Mouse (Mus musculus) stomach, embryonic 14.5 days (tissue): Measurements from ENCODE around the gene Kbtbd12. TPM values are rescaled to one million over a fixed set of nuclear protein-coding genes. Genes with fewer than 3 reads are reported as not detected.

ENCODE experiments used
- ATAC-seq: fragments of 200-750 bp; cut with Nextera tagmentation; 2 replicates; pipeline ENCODE4 v1.8.0; 2017; ENCODE audit warnings: low read depth, moderate TSS enrichment; ENCODE audit not compliant: insufficient number of reproducible peaks, insufficient read depth, low FRiP score
- H3K27ac ChIP-seq: fragments of 300-500 bp; sonication (generic); 2 replicates; pipeline ENCODE4 v1.5.1; 2014; ENCODE audit warnings: mild to moderate bottlenecking, low read length, moderate library complexity, mixed read lengths
- H3K27me3 ChIP-seq: fragments of 300-500 bp; sonication (generic); 2 replicates; pipeline ENCODE4 v1.6.1; 2014; ENCODE audit warnings: low read length, control low read depth, mixed read lengths; ENCODE audit not compliant: control insufficient read depth, insufficient read depth
- H3K36me3 ChIP-seq: fragments of 300-500 bp; sonication (generic); 2 replicates; pipeline ENCODE4 v1.6.1; 2014; ENCODE audit warnings: mild to moderate bottlenecking, control low read depth, low read length, moderate library complexity, mixed read lengths; ENCODE audit not compliant: control insufficient read depth, insufficient read depth
- H3K4me1 ChIP-seq: fragments of 300-500 bp; sonication (generic); 2 replicates; pipeline ENCODE4 v1.6.1; 2014; ENCODE audit warnings: low read length, control low read depth, mixed read lengths; ENCODE audit not compliant: control insufficient read depth, insufficient read depth
- H3K4me2 ChIP-seq: fragments of 300-500 bp; sonication (generic); replicated peaks from 2 replicates; pipeline ENCODE4 v1.6.1; 2014; ENCODE audit warnings: low read depth, low read length, control low read depth
- H3K4me3 ChIP-seq: fragments of 300-500 bp; sonication (generic); 2 replicates; pipeline ENCODE4 v1.5.1; 2014; ENCODE audit warnings: low read depth, low read length, control low read depth
- H3K9ac ChIP-seq: fragments of 300-500 bp; sonication (generic); replicated peaks from 2 replicates; pipeline ENCODE4 v1.6.1; 2014; ENCODE audit warnings: low read depth, mild to moderate bottlenecking, control low read depth, low read length, moderate library complexity, mixed read lengths
- H3K9me3 ChIP-seq: fragments of 300-500 bp; sonication (generic); 2 replicates; pipeline ENCODE4 v1.6.1; 2016; ENCODE audit warnings: low read depth, low read length, control low read depth; ENCODE audit not compliant: control insufficient read depth
- WGBS: fragments of 180-500 bp; shearing (Covaris S2); extraction: QIAGEN DNeasy Blood & Tissue Kit; methylation state at CpG from one replicate; pipeline ENCODE4 v1.1.7; 2014; 5-methylcytosine and 5-hydroxymethylcytosine counted together
- polyA plus RNA-seq: library from polyadenylated mRNA; unstranded; fragments of >200 nt; fragmentation: Nextera tagmentation; extraction: Ambion mirVana; gene quantifications from 2 replicates; pipeline ENCODE4 v1.2.1, GENCODE M21; 2014

Gene Kbtbd12
- polyA plus RNA-seq, 1 experiment from 2014 or later, result not detected

DNA sequence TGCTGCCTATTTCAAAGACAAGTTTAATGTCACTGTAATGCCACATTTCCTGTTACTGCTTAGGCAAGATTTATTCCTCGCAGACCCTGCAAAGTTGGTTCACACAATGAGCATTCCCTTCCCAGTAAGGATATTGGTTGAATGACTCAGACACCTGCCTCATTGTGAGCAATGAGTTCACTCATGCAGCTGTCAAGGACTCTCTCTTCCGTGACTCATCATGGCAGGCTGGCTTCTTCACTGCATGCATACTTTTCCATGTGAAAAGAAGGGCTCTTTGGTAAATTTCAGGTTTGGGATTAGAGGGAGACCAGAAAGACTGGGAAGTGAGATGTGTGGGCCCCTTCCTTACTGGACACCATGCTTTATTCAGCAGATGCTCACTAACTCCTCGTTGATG is 50.7 kb downstream of the Kbtbd12 start:
- Histone ChIP-seq H3K27ac (no peak overlapping the region), H3K9ac (no peak overlapping the region), H3K9me3 (no peaks in the 10 kb centered on the region), H3K36me3 (no peaks in the 10 kb centered on the region), H3K27me3 (no peaks in the 10 kb centered on the region), H3K4me3 (no peak overlapping the region), H3K4me1 (0 out of 2 replicates have a peak, but pooled peaks cover 7% of the 10 kb centered on the region), H3K4me2 (no peak overlapping the region)
- WGBS, result 79% methylated on average over 3 of the region's 3 CpGs
- no peak for ATAC-seq

DNA sequence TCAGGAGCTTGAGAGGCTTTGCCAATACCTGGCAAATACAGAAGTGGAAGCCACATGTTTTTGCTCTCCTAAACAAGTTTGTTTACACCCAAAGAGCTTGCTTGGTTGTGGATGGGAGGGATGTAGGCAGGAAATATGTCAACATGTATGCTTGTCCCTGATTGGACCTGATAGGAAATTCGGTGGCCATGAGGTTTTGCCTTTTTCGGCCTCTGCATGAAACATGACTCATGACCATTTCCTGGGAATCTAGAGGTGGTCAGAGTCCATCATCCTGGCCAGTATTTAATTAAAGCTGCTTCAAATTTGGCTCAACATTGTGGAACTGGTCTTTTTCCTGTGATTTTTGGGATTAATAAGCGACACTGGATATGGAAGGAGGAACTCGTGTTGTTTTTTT is 53.8 kb downstream of the Kbtbd12 start:
- no peaks in the 10 kb centered on the region for H3K9me3 ChIP-seq
- no peak for ATAC-seq
- H3K4me1 ChIP-seq, result no peaks in the 10 kb centered on the region
- H3K36me3 ChIP-seq, result no peaks in the 10 kb centered on the region
- H3K27ac ChIP-seq, result no peak overlapping the region
- 83% methylated on average over 4 of the region's 4 CpGs for WGBS
- no peaks in the 10 kb centered on the region for H3K27me3 ChIP-seq
- no peak overlapping the region for H3K4me3 ChIP-seq
- no peak overlapping the region for H3K9ac ChIP-seq
- H3K4me2 ChIP-seq, result no peak overlapping the region

DNA sequence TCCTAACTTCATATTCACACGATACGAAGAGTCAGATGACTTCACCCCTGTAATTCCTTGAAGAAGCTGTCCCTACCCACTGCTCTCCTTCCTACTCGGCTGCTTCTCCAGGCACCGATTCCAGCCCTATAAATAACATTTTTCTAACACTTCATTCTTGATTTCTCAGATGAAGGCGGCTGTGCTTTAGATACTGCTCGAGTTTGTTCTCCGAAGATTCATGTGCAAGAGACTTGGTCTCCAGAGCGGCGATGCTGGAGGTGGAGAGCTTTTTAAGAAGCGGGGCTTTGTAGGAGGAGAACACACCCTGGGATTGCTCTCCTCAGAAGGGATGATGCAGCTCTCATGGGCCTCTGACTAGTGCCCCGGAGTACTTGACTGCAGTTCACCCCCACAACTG is 61.3 kb downstream of the Kbtbd12 start:
- Histone ChIP-seq H3K27ac (no peak overlapping the region), H3K9ac (no peak overlapping the region), H3K36me3 (no peaks in the 10 kb centered on the region), H3K4me3 (no peak overlapping the region), H3K4me2 (no peak overlapping the region), H3K9me3 (no peaks in the 10 kb centered on the region), H3K4me1 (no peaks in the 10 kb centered on the region), H3K27me3 (no peaks in the 10 kb centered on the region)
- no peak for ATAC-seq
- 86% methylated on average over 11 of the region's 11 CpGs for WGBS

DNA sequence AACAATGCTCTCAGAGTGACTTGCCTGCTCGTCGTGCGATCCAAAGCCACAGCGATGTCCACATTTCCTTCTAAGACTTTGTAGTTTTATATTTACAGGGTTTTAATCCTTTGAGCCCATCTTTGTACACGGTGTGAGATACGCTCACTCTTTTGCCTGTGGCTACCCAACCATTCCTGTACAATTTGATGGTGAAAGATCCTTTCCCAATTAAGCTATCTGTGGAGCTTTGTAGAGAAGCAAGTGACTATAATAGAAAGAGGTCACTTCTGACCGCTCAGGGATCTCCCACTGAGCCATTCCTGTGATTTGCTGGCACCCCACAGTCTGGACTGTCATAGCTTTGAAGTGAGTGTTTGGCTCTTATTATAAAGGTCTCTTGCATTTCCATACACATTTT is 71.1 kb downstream of the Kbtbd12 start:
- H3K27ac ChIP-seq, result no peak overlapping the region
- H3K4me2 ChIP-seq, result no peak overlapping the region
- no peaks in the 10 kb centered on the region for H3K4me1 ChIP-seq
- no peaks in the 10 kb centered on the region for H3K27me3 ChIP-seq
- no peaks in the 10 kb centered on the region for H3K36me3 ChIP-seq
- H3K9ac ChIP-seq, result no peak overlapping the region
- 27% methylated on average over 7 of the region's 7 CpGs for WGBS
- no peak for ATAC-seq
- no peak overlapping the region for H3K4me3 ChIP-seq
- H3K9me3 ChIP-seq, result no peaks in the 10 kb centered on the region

DNA sequence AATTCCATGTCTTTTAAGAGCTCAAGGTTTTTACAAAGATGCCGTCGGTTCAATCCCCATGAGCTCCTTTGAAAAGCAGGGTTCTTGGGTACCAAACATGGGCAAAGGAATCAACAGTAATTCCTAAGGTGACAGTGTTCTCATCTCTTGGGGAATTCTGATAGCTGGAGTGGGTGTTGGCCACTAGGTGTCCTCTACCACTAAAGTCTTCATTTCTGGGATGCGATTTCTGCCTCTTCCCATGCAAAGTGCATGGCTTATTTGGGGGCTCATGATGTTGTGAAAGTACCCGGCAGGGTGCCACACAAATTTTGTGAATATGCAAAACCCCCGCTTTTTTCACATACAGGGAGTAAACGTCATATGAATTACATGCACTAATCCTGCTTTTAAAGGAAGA is 72.7 kb downstream of the Kbtbd12 start:
- Histone ChIP-seq H3K36me3 (no peaks in the 10 kb centered on the region), H3K4me1 (no peaks in the 10 kb centered on the region), H3K27ac (no peak overlapping the region), H3K4me3 (no peak overlapping the region), H3K27me3 (no peaks in the 10 kb centered on the region), H3K4me2 (no peak overlapping the region), H3K9ac (no peak overlapping the region), H3K9me3 (no peaks in the 10 kb centered on the region)
- 28% methylated on average over 6 of the region's 6 CpGs for WGBS
- ATAC-seq, result no peak

DNA sequence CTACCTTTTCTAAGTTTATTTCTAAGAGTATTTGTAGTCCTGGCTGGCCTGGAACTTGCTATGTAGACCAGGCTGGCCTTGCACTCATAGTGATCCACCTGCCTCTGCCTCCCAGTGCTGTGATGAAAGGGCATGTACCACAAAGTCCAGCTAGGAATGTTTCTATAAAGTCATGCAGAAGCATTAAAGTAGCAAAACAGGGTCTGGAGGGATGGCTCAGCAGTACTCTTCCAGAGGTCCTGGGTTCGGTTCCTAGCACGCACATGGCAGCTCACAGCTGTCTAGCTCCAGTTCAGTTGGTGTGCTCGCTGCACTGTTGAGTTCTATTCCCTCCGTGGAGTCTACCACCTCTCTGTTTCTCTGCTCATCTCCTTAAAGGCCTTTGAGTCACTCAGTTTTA is 77.6 kb downstream of the Kbtbd12 start:
- Histone ChIP-seq H3K4me3 (no peak overlapping the region), H3K9me3 (no peaks in the 10 kb centered on the region), H3K9ac (no peak overlapping the region), H3K4me1 (no peaks in the 10 kb centered on the region), H3K4me2 (no peak overlapping the region), H3K36me3 (no peaks in the 10 kb centered on the region), H3K27ac (no peak overlapping the region), H3K27me3 (no peaks in the 10 kb centered on the region)
- 86% methylated on average over 4 of the region's 4 CpGs for WGBS
- no peak for ATAC-seq

DNA sequence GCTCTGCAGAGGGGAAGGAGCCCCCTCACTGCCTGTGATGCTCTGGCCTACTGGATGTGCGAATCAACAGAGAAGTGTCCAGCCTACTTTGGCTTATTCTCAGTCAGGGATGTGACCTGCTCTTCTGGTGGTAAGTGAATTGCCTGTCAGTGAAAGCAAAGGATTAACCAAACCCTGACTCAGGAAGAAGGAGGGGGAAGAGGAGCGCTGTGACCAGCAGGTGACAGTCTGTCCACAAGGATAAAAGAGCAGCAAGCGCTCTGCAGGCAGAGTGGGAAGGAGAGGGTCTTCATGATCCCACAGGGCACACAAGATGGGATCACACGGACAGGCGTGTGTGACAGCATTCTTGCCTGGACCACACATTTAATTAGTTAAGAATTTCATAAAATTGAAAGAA is 78.1 kb downstream of the Kbtbd12 start:
- no peak overlapping the region for H3K4me3 ChIP-seq
- H3K4me1 ChIP-seq, result no peaks in the 10 kb centered on the region
- H3K36me3 ChIP-seq, result no peaks in the 10 kb centered on the region
- H3K27ac ChIP-seq, result no peak overlapping the region
- H3K27me3 ChIP-seq, result no peaks in the 10 kb centered on the region
- no peaks in the 10 kb centered on the region for H3K9me3 ChIP-seq
- no peak overlapping the region for H3K9ac ChIP-seq
- WGBS, result 38% methylated on average over 5 of the region's 5 CpGs
- no peak overlapping the region for H3K4me2 ChIP-seq
- ATAC-seq, result no peak

DNA sequence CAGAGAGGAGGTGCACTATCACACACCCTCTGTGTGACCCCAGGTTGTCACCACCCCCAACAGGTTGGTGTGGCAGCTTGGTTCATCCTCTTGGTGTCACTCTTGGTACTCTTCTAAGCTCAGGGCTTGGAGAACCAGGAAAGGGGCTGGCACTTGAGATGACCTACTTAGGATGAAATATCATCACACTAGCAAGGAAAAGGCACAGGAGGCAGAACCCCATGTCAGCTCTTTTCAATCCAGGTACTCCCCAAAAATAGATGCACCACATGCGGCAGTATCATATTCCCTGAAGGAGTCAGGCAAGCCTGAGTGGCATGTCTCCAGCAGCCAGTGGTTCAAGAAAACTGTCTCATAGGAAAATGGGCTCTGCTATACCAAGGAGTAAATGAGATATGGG is 79.7 kb downstream of the Kbtbd12 start:
- Histone ChIP-seq H3K36me3 (no peaks in the 10 kb centered on the region), H3K27ac (no peak overlapping the region), H3K4me3 (no peak overlapping the region), H3K4me2 (no peak overlapping the region), H3K9me3 (no peaks in the 10 kb centered on the region), H3K27me3 (no peaks in the 10 kb centered on the region), H3K4me1 (no peaks in the 10 kb centered on the region), H3K9ac (no peak overlapping the region)
- 90% methylated on average over 1 of the region's 1 CpGs for WGBS
- ATAC-seq, result no peak

DNA sequence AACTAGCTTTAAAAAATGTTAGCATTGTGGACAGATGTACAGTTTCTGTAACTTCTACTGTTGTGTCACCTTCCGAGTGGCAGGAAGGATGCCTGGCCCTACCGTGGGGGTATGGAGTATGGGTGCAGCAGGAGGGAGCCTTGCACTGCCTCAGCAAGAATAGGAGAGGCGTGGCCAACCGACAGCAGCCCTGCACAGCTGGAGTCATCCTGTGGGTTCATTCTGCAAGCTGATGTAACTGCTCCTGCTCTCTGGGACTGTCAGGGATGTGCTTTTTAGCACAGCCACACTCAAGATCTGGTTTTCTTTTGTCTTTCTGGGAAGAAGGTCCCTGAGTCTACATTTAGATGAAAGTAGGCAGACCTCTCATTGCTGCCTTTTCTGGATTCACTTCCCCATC is 80.2 kb downstream of the Kbtbd12 start:
- no peaks in the 10 kb centered on the region for H3K9me3 ChIP-seq
- H3K4me1 ChIP-seq, result no peaks in the 10 kb centered on the region
- no peaks in the 10 kb centered on the region for H3K36me3 ChIP-seq
- H3K27ac ChIP-seq, result no peak overlapping the region
- H3K4me2 ChIP-seq, result no peak overlapping the region
- H3K9ac ChIP-seq, result no peak overlapping the region
- 21% methylated on average over 4 of the region's 4 CpGs for WGBS
- ATAC-seq, result no peak
- H3K4me3 ChIP-seq, result no peak overlapping the region
- H3K27me3 ChIP-seq, result no peaks in the 10 kb centered on the region
